Mouse (Mus musculus) forebrain, embryonic 16.5 days (tissue): ENCODE results near the gene Zranb3. TPM values are rescaled to one million over a fixed set of nuclear protein-coding genes. Genes with fewer than 3 reads are reported as not detected.

ENCODE experiments used
- ATAC-seq: fragments of 200-750 bp; cut with Nextera tagmentation; 2 replicates; pipeline ENCODE4 v1.8.0; 2017; ENCODE audit warnings: mild to moderate bottlenecking, moderate library complexity
- H3K27ac ChIP-seq: fragments of 300-500 bp; sonication (generic); 2 replicates; pipeline ENCODE4 v1.5.1; 2014; ENCODE audit warnings: low read length, control low read depth
- H3K27me3 ChIP-seq: fragments of 300-500 bp; sonication (generic); replicated peaks from 2 replicates; pipeline ENCODE4 v1.6.1; 2014; ENCODE audit warnings: low read length; ENCODE audit not compliant: control insufficient read depth, insufficient read depth
- H3K36me3 ChIP-seq: fragments of 300-500 bp; sonication (generic); 2 replicates; pipeline ENCODE4 v1.6.1; 2014; ENCODE audit not compliant: control insufficient read depth, insufficient read depth
- H3K4me1 ChIP-seq: fragments of 300-500 bp; sonication (generic); replicated peaks from 2 replicates; pipeline ENCODE4 v1.6.1; 2014; ENCODE audit warnings: low read length; ENCODE audit not compliant: control insufficient read depth, insufficient read depth
- H3K4me2 ChIP-seq: fragments of 300-500 bp; sonication (generic); 2 replicates; pipeline ENCODE4 v1.6.1; 2014; ENCODE audit warnings: mild to moderate bottlenecking, low read length, control low read depth
- H3K4me3 ChIP-seq: fragments of 300-500 bp; sonication (generic); replicated peaks from 2 replicates; pipeline ENCODE4 v1.5.1; 2014; ENCODE audit warnings: mild to moderate bottlenecking, low read length, control low read depth
- H3K9ac ChIP-seq: fragments of 300-500 bp; sonication (generic); replicated peaks from 2 replicates; pipeline ENCODE4 v1.6.1; 2014; ENCODE audit warnings: low read depth, low read length, control low read depth
- H3K9me3 ChIP-seq: fragments of 300-500 bp; sonication (generic); 2 replicates; pipeline ENCODE4 v1.6.1; 2016; ENCODE audit warnings: low read length; ENCODE audit not compliant: control insufficient read depth
- WGBS: fragments of 180-500 bp; shearing (Covaris S2); extraction: QIAGEN DNeasy Blood & Tissue Kit; methylation state at CpG from one replicate; pipeline ENCODE4 v1.1.7; 2014; 5-methylcytosine and 5-hydroxymethylcytosine counted together
- polyA plus RNA-seq: library from polyadenylated mRNA; unstranded; fragments of >200 nt; fragmentation: Nextera tagmentation; extraction: Ambion mirVana; gene quantifications from 2 replicates; pipeline ENCODE4 v1.2.1, GENCODE M21; 2015

Gene Zranb3
- polyA plus RNA-seq, 1 experiment from 2014 or later: 4.7 TPM

DNA sequence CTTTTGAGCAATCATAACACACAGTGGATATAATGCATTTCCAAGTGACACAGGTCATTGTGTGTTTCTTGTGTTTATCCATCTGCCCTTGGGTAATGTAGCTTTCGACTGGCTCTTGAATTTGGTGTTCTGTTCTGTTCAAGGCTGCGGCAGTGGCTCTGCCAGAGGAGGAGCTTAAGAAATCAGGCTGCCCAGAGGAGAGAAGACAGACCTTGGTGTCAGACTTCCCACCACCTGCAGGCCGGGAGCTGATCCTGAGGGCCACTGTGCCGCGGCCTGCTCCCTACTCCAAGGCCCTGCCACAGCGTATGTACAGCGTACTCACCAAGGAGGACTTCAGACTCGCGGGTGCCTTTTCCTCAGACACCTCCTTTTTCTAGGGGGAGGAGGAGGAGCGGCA is 160.6 kb downstream of the Zranb3 start:
- ATAC-seq: no peak
- no peak overlapping the region for H3K27ac ChIP-seq
- H3K4me3 ChIP-seq: no peak overlapping the region
- H3K9ac ChIP-seq: no peak overlapping the region
- no peak overlapping the region for H3K4me2 ChIP-seq
- H3K9me3 ChIP-seq: no peaks in the 10 kb centered on the region
- no peaks in the 10 kb centered on the region for H3K27me3 ChIP-seq
- WGBS: 96% methylated on average over 10 of the region's 10 CpGs
- H3K4me1 ChIP-seq: no peaks in the 10 kb centered on the region
- H3K36me3 ChIP-seq: peaks cover 47% of the 10 kb centered on the region

DNA sequence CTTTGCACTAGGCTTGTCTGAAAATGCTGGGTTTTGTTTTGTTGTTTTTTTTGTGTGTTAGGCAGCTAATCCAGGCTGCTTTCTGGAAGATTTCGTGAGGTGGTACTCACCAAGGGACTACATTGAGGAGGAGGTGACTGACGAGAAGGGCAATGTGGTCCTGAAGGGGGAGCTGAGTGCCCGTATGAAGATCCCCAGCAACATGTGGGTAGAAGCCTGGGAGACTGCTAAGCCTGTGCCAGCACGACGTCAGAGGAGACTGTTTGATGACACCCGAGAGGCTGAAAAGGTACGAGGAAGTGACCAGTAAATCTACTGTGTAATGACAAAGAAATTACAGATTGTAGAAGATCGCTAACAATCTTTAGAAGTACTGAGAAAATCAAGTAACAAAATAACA is 165.6 kb downstream of the Zranb3 start:
- ATAC-seq: no peak
- Histone ChIP-seq H3K4me2 (no peak overlapping the region), H3K4me1 (no peaks in the 10 kb centered on the region), H3K36me3 (peaks cover 40% of the 10 kb centered on the region), H3K27me3 (no peaks in the 10 kb centered on the region), H3K9me3 (no peaks in the 10 kb centered on the region), H3K4me3 (no peak overlapping the region), H3K9ac (no peak overlapping the region), H3K27ac (no peak overlapping the region)
- 84% methylated on average over 8 of the region's 8 CpGs for WGBS

DNA sequence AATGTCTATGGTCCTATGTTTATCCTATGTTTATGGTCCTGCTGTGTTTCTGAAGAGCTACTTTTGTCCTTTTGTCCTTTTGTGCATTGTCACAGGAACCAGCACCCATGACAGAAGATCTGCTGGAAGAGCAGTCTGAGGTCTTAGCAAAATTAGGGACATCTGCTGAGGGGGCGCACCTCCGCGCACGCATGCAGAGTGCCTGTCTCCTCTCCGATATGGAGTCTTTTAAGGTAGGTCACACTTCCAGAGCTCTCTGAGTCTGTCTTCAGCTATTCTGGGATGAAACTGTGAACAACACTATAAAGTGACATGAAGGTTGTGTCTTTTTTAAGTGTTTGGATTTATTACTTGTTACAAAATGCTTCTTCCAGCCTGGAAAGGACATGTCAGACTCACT is 168.5 kb downstream of the Zranb3 start:
- WGBS: 94% methylated on average over 5 of the region's 5 CpGs
- H3K27ac ChIP-seq: no peak overlapping the region
- no peak overlapping the region for H3K4me2 ChIP-seq
- no peak overlapping the region for H3K4me3 ChIP-seq
- no peak for ATAC-seq
- no peak overlapping the region for H3K9ac ChIP-seq
- H3K4me1 ChIP-seq: no peaks in the 10 kb centered on the region
- H3K27me3 ChIP-seq: no peaks in the 10 kb centered on the region
- H3K9me3 ChIP-seq: no peaks in the 10 kb centered on the region
- peaks cover 26% of the 10 kb centered on the region for H3K36me3 ChIP-seq

DNA sequence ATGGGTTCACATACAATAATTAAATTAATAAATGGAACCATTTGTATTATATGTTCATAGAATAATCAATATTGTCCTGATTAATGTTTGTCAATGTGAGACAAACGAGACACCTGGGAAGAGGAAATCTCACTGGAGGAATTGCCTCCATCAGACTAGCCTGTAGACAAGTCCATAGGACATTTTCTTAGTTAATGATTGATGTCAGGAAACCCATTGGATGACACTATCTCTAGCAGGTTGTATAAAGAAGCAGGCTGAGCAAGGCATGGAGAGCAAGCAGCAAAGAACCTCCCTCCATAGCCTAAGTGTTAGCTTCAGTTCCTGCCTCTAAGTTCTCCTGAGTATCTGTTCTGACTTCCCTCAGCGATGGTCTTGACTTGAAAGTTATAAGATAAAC is 169.4 kb downstream of the Zranb3 start:
- no peak for ATAC-seq
- no peak overlapping the region for H3K4me3 ChIP-seq
- peaks cover 17% of the 10 kb centered on the region for H3K36me3 ChIP-seq
- H3K4me2 ChIP-seq: no peak overlapping the region
- H3K9me3 ChIP-seq: no peaks in the 10 kb centered on the region
- H3K27ac ChIP-seq: no peak overlapping the region
- H3K9ac ChIP-seq: no peak overlapping the region
- no peaks in the 10 kb centered on the region for H3K27me3 ChIP-seq
- H3K4me1 ChIP-seq: no peaks in the 10 kb centered on the region
- WGBS: 93% methylated on average over 2 of the region's 2 CpGs

DNA sequence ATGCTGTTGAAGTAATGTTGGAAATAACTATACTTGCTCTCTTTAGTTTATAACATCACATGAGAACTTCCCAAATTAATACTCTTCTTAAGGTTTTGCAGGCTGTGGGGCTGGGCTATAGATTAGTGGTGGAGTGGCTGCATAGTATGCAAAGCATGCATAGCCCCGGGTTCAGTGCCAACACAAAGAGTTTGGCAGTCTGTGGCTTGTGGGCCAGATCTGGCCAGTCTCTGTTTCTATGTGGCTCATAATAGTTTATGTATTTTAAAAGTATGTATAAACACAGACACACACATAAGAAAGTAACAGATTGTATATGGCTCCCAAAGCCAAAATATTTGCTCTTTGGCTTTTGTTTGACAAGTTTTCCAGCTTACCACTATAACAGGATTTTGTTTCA is 187.0 kb downstream of the Zranb3 start:
- H3K9me3 ChIP-seq: no peaks in the 10 kb centered on the region
- no peak overlapping the region for H3K4me3 ChIP-seq
- ATAC-seq: no peak
- H3K4me2 ChIP-seq: no peak overlapping the region
- no peak overlapping the region for H3K9ac ChIP-seq
- H3K4me1 ChIP-seq: no peaks in the 10 kb centered on the region
- WGBS: 81% methylated on average over 1 of the region's 1 CpGs
- H3K36me3 ChIP-seq: peaks cover 6% of the 10 kb centered on the region
- H3K27ac ChIP-seq: no peak overlapping the region
- H3K27me3 ChIP-seq: no peaks in the 10 kb centered on the region

DNA sequence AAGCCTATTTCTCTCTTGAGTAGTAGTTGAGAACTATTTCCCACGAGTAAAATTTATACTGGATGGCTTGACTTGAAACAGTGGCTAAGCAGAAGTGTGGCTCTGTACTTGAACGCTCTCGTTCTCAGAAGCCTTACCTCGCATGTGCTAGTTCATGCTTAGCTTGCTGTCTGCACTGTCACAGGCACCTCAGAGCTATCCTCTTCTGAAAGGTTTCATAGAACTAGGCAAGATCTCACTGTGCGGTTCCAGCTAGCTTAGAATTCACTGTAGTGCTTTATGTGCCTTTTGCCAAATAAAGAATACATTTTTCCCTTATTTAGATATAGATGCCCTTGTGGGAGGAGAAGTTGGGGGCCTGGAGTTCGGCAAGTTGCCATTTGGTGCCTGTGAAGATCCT is 187.5 kb downstream of the Zranb3 start:
- Histone ChIP-seq H3K9ac (no peak overlapping the region), H3K4me1 (no peaks in the 10 kb centered on the region), H3K27ac (no peak overlapping the region), H3K4me3 (no peak overlapping the region), H3K27me3 (no peaks in the 10 kb centered on the region), H3K4me2 (no peak overlapping the region), H3K9me3 (no peaks in the 10 kb centered on the region), H3K36me3 (peaks cover 6% of the 10 kb centered on the region)
- no peak for ATAC-seq
- 95% methylated on average over 6 of the region's 6 CpGs for WGBS

DNA sequence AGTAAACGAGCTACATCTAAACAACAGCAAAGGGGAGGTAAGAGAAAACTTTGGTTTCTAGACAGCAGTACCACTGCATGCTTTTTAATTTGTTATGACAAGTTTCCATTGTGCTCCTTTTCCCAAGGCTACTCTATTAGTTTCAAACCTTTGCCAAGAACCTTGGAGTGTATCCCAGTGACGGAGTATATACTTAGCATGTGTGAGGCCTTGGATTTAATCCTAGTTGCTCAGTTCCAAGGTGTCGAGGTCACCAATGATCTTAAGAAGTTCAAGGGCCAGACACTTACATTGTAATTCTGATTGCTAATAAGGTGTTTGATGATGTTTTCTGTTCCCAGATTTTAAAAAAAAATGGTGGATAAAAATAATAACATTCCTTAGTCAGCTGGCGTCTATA is 189.7 kb downstream of the Zranb3 start:
- Histone ChIP-seq H3K36me3 (peaks cover 2% of the 10 kb centered on the region; the same call in 1 of the 2 replicates), H3K4me1 (no peaks in the 10 kb centered on the region), H3K9me3 (no peaks in the 10 kb centered on the region), H3K27me3 (no peaks in the 10 kb centered on the region), H3K9ac (no peak overlapping the region), H3K4me2 (no peak overlapping the region), H3K27ac (no peak overlapping the region), H3K4me3 (no peak overlapping the region)
- no peak for ATAC-seq
- 54% methylated on average over 4 of the region's 4 CpGs for WGBS

DNA sequence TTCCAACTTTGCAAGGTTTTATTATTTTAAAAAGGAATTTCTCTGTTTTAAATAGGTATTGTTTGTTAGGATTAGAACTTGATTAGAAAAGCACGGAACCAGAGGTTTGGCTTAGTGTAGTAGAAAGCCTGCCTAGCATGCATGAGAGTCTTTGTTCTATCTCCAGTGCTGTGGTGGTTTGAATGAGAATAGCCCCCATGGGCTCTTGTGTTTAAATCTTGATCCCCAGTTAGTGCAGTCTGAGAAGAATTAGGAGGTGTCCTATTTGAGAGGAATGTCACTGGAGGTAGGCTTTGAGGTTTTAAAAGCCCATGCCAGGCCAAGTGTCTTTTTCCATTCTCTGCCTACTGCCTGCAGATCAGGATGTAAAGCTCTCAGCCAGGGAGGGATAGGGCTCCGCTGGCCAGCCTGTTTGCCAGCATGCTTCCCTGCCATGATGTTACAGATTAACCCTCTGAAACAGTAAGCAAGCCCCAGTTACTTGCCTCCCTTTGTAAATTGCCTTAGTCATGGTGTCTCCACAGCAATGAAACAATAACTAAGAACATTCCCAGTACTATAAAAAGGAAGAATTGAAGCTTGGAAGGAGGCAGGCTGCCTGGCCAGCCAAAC is 198.0 kb downstream of the Zranb3 start:
- no peak for ATAC-seq
- H3K9me3 ChIP-seq: no peaks in the 10 kb centered on the region
- peaks cover 3% of the 10 kb centered on the region; the same call in 1 of the 2 replicates for H3K36me3 ChIP-seq
- no peak overlapping the region for H3K9ac ChIP-seq
- H3K4me3 ChIP-seq: no peak overlapping the region
- H3K4me2 ChIP-seq: no peak overlapping the region
- WGBS: 22% methylated on average over 2 of the region's 2 CpGs
- no peaks in the 10 kb centered on the region for H3K27me3 ChIP-seq
- no peak overlapping the region for H3K27ac ChIP-seq
- H3K4me1 ChIP-seq: no peaks in the 10 kb centered on the region
